Mouse (Mus musculus) cortical plate, adult 2 months (tissue): Measurements from ENCODE around the gene Esr1. TPM values are rescaled to one million over a fixed set of nuclear protein-coding genes. Genes with fewer than 3 reads are reported as not detected.

ENCODE experiments used
- H3K27ac ChIP-seq: fragments of 200-500 bp; 2 replicates; pipeline ENCODE4 v1.5.1; 2012; ENCODE audit warnings: low read length, control low read depth, inconsistent platforms; ENCODE audit not compliant: insufficient read depth
- H3K4me1 ChIP-seq: fragments of 200-500 bp; 2 replicates; pipeline ENCODE4 v1.6.1; 2011; ENCODE audit warnings: low read length; ENCODE audit not compliant: control insufficient read depth, insufficient read depth
- H3K4me3 ChIP-seq: fragments of 200-500 bp; 2 replicates; pipeline ENCODE4 v1.5.1; 2011; ENCODE audit warnings: mild to moderate bottlenecking, low read length, control low read depth; ENCODE audit not compliant: insufficient read depth
- CTCF ChIP-seq: fragments of 200-500 bp; IDR thresholded peaks from 2 replicates; pipeline ENCODE4 v1.5.1; 2011; ENCODE audit warnings: mild to moderate bottlenecking, control low read depth, low read length; ENCODE audit not compliant: insufficient read depth; ENCODE audit errors: extremely low read depth
- POLR2A ChIP-seq: fragments of 200-500 bp; IDR thresholded peaks from 2 replicates; pipeline ENCODE4 v1.6.1; 2011; ENCODE audit warnings: mild to moderate bottlenecking, low read length, control low read depth; ENCODE audit not compliant: insufficient read depth; ENCODE audit errors: extremely low read depth
- polyA plus RNA-seq: library from polyadenylated mRNA; depleted of rRNA; stranded (reverse); fragments of >200 nt; gene quantifications from 2 replicates; pipeline ENCODE4 v1.2.3, GENCODE M21; 2012

The Esr1 gene
- polyA plus RNA-seq, 1 experiment, result 0.65 TPM

GRCm38 (mm10) chr10:4996592-4996991 lies 385.2 kb downstream of the Esr1 start:
- Histone ChIP-seq H3K27ac (no peak overlapping the region), H3K4me1 (no peaks in the 10 kb centered on the region), H3K4me3 (no peak overlapping the region)
- TF ChIP-seq POLR2A, result no peak
- no peak for TF ChIP-seq CTCF

- no peaks in the 10 kb centered on the region for H3K4me1 ChIP-seq
- TF ChIP-seq POLR2A (no peak), CTCF (no peak)
- no peak overlapping the region for H3K27ac ChIP-seq
- no peak overlapping the region for H3K4me3 ChIP-seq
Measured at GRCm38 (mm10) chr10:5008795-5009366, 397.5 kb downstream of the Esr1 start.

- Histone ChIP-seq H3K4me3 (no peak overlapping the region), H3K27ac (no peak overlapping the region), H3K4me1 (no peaks in the 10 kb centered on the region)
- no peak for TF ChIP-seq CTCF
- TF ChIP-seq POLR2A, result no peak
Measured at GRCm38 (mm10) chr10:5012004-5012403, 400.6 kb downstream of the Esr1 start.

GRCm38 (mm10) chr10:5014976-5015375 lies 403.6 kb downstream of the Esr1 start:
- Histone ChIP-seq H3K4me3 (no peak overlapping the region), H3K27ac (no peak overlapping the region), H3K4me1 (no peaks in the 10 kb centered on the region)
- TF ChIP-seq POLR2A, result no peak
- TF ChIP-seq CTCF, result no peak

GRCm38 (mm10) chr10:5017148-5017547 lies 405.8 kb downstream of the Esr1 start:
- TF ChIP-seq CTCF (no peak), POLR2A (no peak)
- no peak overlapping the region for H3K4me3 ChIP-seq
- no peaks in the 10 kb centered on the region for H3K4me1 ChIP-seq
- H3K27ac ChIP-seq, result no peak overlapping the region

- H3K4me1 ChIP-seq, result no peaks in the 10 kb centered on the region
- H3K4me3 ChIP-seq, result no peak overlapping the region
- no peak overlapping the region for H3K27ac ChIP-seq
- TF ChIP-seq POLR2A (no peak), CTCF (no peak)
Measured at GRCm38 (mm10) chr10:5025906-5026305, 414.5 kb downstream of the Esr1 start.

- Histone ChIP-seq H3K4me1 (no peaks in the 10 kb centered on the region), H3K4me3 (no peak overlapping the region), H3K27ac (no peak overlapping the region)
- TF ChIP-seq POLR2A, result no peak
- TF ChIP-seq CTCF, result no peak
Measured at GRCm38 (mm10) chr10:5027208-5027607, 415.8 kb downstream of the Esr1 start.

GRCm38 (mm10) chr10:5028301-5028700 lies 416.9 kb downstream of the Esr1 start:
- Histone ChIP-seq H3K27ac (no peak overlapping the region), H3K4me3 (no peak overlapping the region), H3K4me1 (no peaks in the 10 kb centered on the region)
- TF ChIP-seq POLR2A (no peak), CTCF (no peak)

- TF ChIP-seq POLR2A (no peak), CTCF (no peak)
- Histone ChIP-seq H3K4me1 (no peaks in the 10 kb centered on the region), H3K27ac (no peak overlapping the region)
Measured at GRCm38 (mm10) chr10:5029161-5029560, 417.8 kb downstream of the Esr1 start.

GRCm38 (mm10) chr10:5029883-5030282 lies 418.5 kb downstream of the Esr1 start:
- Histone ChIP-seq H3K27ac (no peak overlapping the region), H3K4me1 (no peaks in the 10 kb centered on the region), H3K4me3 (no peak overlapping the region)
- no peak for TF ChIP-seq CTCF
- no peak for TF ChIP-seq POLR2A

More at GRCm38 (mm10) chr10:5029161-5029560, 417.8 kb downstream of the Esr1 start:
- H3K4me3 ChIP-seq, result no peak overlapping the region
